Mouse (Mus musculus): ENCODE data around the gene Ntsr2.

Gene Ntsr2

GRCm38 (mm10) chr12:16639078-16639771 lies 14.0 kb upstream of the Ntsr2 start:
- TF ChIP-seq GATA4 (IDR thresholded peaks at IDR 0.05; ENCODE audit: insufficient replicate concordance, low read length) = no peak

GRCm38 (mm10) chr12:16640075-16640474 lies 13.1 kb upstream of the Ntsr2 start:
- TF ChIP-seq GATA4 (IDR thresholded peaks at IDR 0.05; ENCODE audit: insufficient replicate concordance, low read length) = no peak

GRCm38 (mm10) chr12:16642000-16642399 lies 11.2 kb upstream of the Ntsr2 start:
- TF ChIP-seq GATA4 (IDR thresholded peaks at IDR 0.05; ENCODE audit: insufficient replicate concordance, low read length) = no peak

- TF ChIP-seq GATA4 (IDR thresholded peaks at IDR 0.05; ENCODE audit: insufficient replicate concordance, low read length) = no peak
Measured at GRCm38 (mm10) chr12:16643508-16644345, 9.5 kb upstream of the Ntsr2 start.

GRCm38 (mm10) chr12:16644698-16645097 lies 8.5 kb upstream of the Ntsr2 start:
- TF ChIP-seq GATA4 (IDR thresholded peaks at IDR 0.05; ENCODE audit: insufficient replicate concordance, low read length) = no peak

- TF ChIP-seq GATA4 (IDR thresholded peaks at IDR 0.05; ENCODE audit: insufficient replicate concordance, low read length) = no peak
Measured at GRCm38 (mm10) chr12:16646780-16647409, 6.3 kb upstream of the Ntsr2 start.

- no peak for TF ChIP-seq GATA4 (IDR thresholded peaks at IDR 0.05; ENCODE audit: insufficient replicate concordance, low read length)
Measured at GRCm38 (mm10) chr12:16648273-16648672, 4.9 kb upstream of the Ntsr2 start.

GRCm38 (mm10) chr12:16649819-16650218 lies 3.4 kb upstream of the Ntsr2 start:
- TF ChIP-seq GATA4 (IDR thresholded peaks at IDR 0.05; ENCODE audit: insufficient replicate concordance, low read length) = no peak

- no peak for TF ChIP-seq GATA4 (IDR thresholded peaks at IDR 0.05; ENCODE audit: insufficient replicate concordance, low read length)
Measured at GRCm38 (mm10) chr12:16655604-16656003, 2.4 kb downstream of the Ntsr2 start.

GRCm38 (mm10) chr12:16656906-16657875 lies 4.0 kb downstream of the Ntsr2 start:
- no peak for TF ChIP-seq GATA4 (IDR thresholded peaks at IDR 0.05; ENCODE audit: insufficient replicate concordance, low read length)

- TF ChIP-seq GATA4 (IDR thresholded peaks at IDR 0.05; ENCODE audit: insufficient replicate concordance, low read length) = no peak
Measured at GRCm38 (mm10) chr12:16661459-16661858, 8.3 kb downstream of the Ntsr2 start.

- no peak for TF ChIP-seq GATA4 (IDR thresholded peaks at IDR 0.05; ENCODE audit: insufficient replicate concordance, low read length)
Measured at GRCm38 (mm10) chr12:16661936-16662335, 8.8 kb downstream of the Ntsr2 start.

GRCm38 (mm10) chr12:16662955-16663585 lies 9.9 kb downstream of the Ntsr2 start:
- TF ChIP-seq GATA4 (IDR thresholded peaks at IDR 0.05; ENCODE audit: insufficient replicate concordance, low read length) = no peak

GRCm38 (mm10) chr12:16665022-16665421 lies 11.8 kb downstream of the Ntsr2 start:
- TF ChIP-seq GATA4 (IDR thresholded peaks at IDR 0.05; ENCODE audit: insufficient replicate concordance, low read length) = no peak
